Mouse (Mus musculus): ENCODE results near the gene Mnd1.

The Mnd1 gene

GRCm38 (mm10) chr3:84092875-84093274 is 62.7 kb downstream of the Mnd1 start:
- DNase-seq (ENCODE audit: low spot score) = no peak

- peak; percentile 51 for DNase-seq (ENCODE audit: low spot score)
These were observed 64.6 kb downstream of the Mnd1 start for GRCm38 (mm10) chr3:84090982-84091381.

- peak; percentile 69 for DNase-seq (ENCODE audit: low spot score)
These were observed 68.7 kb downstream of the Mnd1 start for GRCm38 (mm10) chr3:84086921-84087320.

GRCm38 (mm10) chr3:84086337-84086736 is 69.2 kb downstream of the Mnd1 start:
- DNase-seq (ENCODE audit: low spot score) = no peak

- DNase-seq (ENCODE audit: low spot score) = peak; percentile 64
These were observed 70.2 kb downstream of the Mnd1 start for GRCm38 (mm10) chr3:84085429-84085828.

GRCm38 (mm10) chr3:84081208-84081722 is 74.3 kb downstream of the Mnd1 start:
- DNase-seq (ENCODE audit: low spot score) = no peak

- DNase-seq (ENCODE audit: low spot score) = no peak
These were observed 75.5 kb downstream of the Mnd1 start for GRCm38 (mm10) chr3:84080074-84080473.

- DNase-seq (ENCODE audit: low spot score) = no peak
These were observed 78.1 kb downstream of the Mnd1 start for GRCm38 (mm10) chr3:84077505-84077904.

- no peak for DNase-seq (ENCODE audit: low spot score)
These were observed 78.8 kb downstream of the Mnd1 start for GRCm38 (mm10) chr3:84076543-84077332.

GRCm38 (mm10) chr3:84075516-84075915 is 80.1 kb downstream of the Mnd1 start:
- DNase-seq (ENCODE audit: low spot score) = no peak

GRCm38 (mm10) chr3:84074777-84075176 is 80.8 kb downstream of the Mnd1 start:
- DNase-seq (ENCODE audit: low spot score) = no peak

GRCm38 (mm10) chr3:84071641-84072040 is 83.9 kb downstream of the Mnd1 start:
- DNase-seq (ENCODE audit: low spot score) = peak; percentile 22

- no peak for DNase-seq (ENCODE audit: low spot score)
These were observed 84.8 kb downstream of the Mnd1 start for GRCm38 (mm10) chr3:84070811-84071210.

- DNase-seq (ENCODE audit: low spot score) = no peak
These were observed 86.5 kb downstream of the Mnd1 start for GRCm38 (mm10) chr3:84068831-84069709.

- DNase-seq (ENCODE audit: low spot score) = no peak
These were observed 89.8 kb downstream of the Mnd1 start for GRCm38 (mm10) chr3:84065825-84066224.

- DNase-seq (ENCODE audit: low spot score) = no peak
These were observed 92.1 kb downstream of the Mnd1 start for GRCm38 (mm10) chr3:84063369-84063914.

- DNase-seq (ENCODE audit: low spot score) = no peak
These were observed 93.8 kb downstream of the Mnd1 start for GRCm38 (mm10) chr3:84061523-84062453.

GRCm38 (mm10) chr3:84060946-84061345 is 94.6 kb downstream of the Mnd1 start:
- DNase-seq (ENCODE audit: low spot score) = no peak

- peak; percentile 44 for DNase-seq (ENCODE audit: low spot score)
These were observed 95.5 kb downstream of the Mnd1 start for GRCm38 (mm10) chr3:84060128-84060527.

- peak; percentile 44 for DNase-seq (ENCODE audit: low spot score)
These were observed 95.9 kb downstream of the Mnd1 start for GRCm38 (mm10) chr3:84059676-84060075.

- peak; percentile 66 for DNase-seq (ENCODE audit: low spot score)
These were observed 96.3 kb downstream of the Mnd1 start for GRCm38 (mm10) chr3:84059261-84059660.

Measured in embryo, embryonic 10.5 days (tissue).